ENCODE assay signal across 14 mouse cellular contexts in the genomic region with DNA sequence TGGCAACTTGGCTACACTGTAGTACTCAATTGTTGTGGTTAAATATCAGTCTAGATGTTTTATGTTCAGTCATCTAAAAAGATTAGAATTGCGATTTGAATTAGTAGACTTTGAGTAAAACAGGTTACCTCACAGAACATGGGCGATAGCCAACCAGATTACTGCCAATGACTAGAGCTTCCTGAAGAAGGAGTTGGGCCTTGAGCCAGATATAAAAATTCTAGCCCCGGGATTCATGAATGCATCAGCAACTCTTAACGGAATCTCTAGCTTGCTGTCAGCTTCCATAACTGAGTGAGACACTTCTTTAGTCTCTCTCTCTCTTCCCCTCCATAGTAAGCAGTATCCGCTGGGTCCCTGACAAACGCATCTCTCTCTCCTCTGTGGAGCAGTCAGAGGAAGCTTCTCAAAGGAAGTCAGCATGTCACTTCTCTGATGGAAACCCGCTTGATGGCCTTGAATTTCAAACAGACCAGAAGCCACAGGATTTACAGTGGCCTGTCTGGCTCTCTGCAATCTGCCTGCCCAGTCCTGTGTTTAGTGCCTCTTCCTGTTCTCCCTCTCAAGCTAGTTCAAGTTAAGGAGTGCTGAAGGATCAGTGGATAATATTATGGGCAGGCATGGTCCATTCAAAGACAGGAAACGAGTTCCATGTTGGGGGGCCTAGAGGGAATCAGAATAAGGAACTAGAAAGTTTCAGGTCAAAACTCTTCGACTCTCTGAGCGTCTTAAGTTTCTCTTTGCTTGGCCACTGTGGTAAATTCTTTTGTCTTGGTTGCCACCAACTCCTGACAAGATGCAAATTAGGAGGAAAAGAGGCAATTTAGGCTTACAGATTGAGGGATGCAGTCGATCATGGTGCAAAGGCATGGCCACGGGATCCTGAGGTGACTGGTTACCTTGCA. TPM values are rescaled to one million over a fixed set of nuclear protein-coding genes. Genes with fewer than 3 reads are reported as not detected.
A peak's percentile ranks its signal among the peaks of the same experiment; 100 is the strongest.
DNase-seq lines count a peak whose midpoint lies in the region; ATAC-seq and TF ChIP-seq lines count a peak whose summit lies in the region.
"Had no signal": no experiment of that assay in that cellular context is flagged by ENCODE, and none has a peak within 500 bp of the region (broad histone marks: within the 10 kb centered on the region; RNA-seq: fewer than 3 reads in every experiment).

No protein-coding gene starts in this region.

- H3K4me3 ChIP-seq in forebrain, postnatal 0 days (ENCODE audit: low read depth, low read length): no peak overlapping the region
- H3K4me3 ChIP-seq in forebrain, embryonic 15.5 days: no peak overlapping the region
- peak overlapping the region; percentile 46 for H3K4me3 ChIP-seq in megakaryocyte, embryonic 14.5 days (replicated peaks)
- H3K4me3 ChIP-seq in thymus, adult 2 months (ENCODE audit: control insufficient read depth, insufficient read depth, low read length): no peak overlapping the region
- H3K4me3 ChIP-seq: heart, embryonic 10.5 days; limb, embryonic 13.5 days had no signal

- TF ChIP-seq POLR2A in thymus, adult 2 months (IDR thresholded peaks at IDR 0.05; ENCODE audit: control insufficient read depth, extremely low read depth, insufficient read depth, low read length, poor library complexity): no peak

- peak; percentile 47 for DNase-seq in forebrain, postnatal 0 days
- peak; percentile 37 for DNase-seq in Muller cell, postnatal 12 days (ENCODE audit: inconsistent ontology term)
- DNase-seq in fat pad, adult 2 months (ENCODE audit: extremely low read depth, low read depth, low spot score): peak; percentile 25
- DNase-seq in thymus, adult 2 months: no peak
- DNase-seq: cerebellum, adult 18-20 months; gastrocnemius, postnatal 10 days; kidney, adult 18-20 months; liver, postnatal 0 days; right cerebral cortex, postnatal 25 days had no signal

- peak; percentile 29; the same call in 1 of the 2 replicates for ATAC-seq in forebrain, postnatal 0 days
- ATAC-seq in forebrain, embryonic 15.5 days (replicated peaks): no peak
- no peak for ATAC-seq in megakaryocyte, adult 5-6 weeks (ENCODE audit: poor library complexity, severe bottlenecking)
- ATAC-seq: liver, postnatal 0 days had no signal

- no peaks in the 10 kb centered on the region for H3K27me3 ChIP-seq in forebrain, postnatal 0 days (ENCODE audit: insufficient read depth, low read length)
- H3K27me3 ChIP-seq in forebrain, embryonic 15.5 days: no peaks in the 10 kb centered on the region
- peaks cover 17% of the 10 kb centered on the region for H3K27me3 ChIP-seq in megakaryocyte, embryonic 14.5 days (replicated peaks)
- H3K27me3 ChIP-seq in thymus, adult 2 months (ENCODE audit: control insufficient read depth, insufficient read depth, low read length): no peaks in the 10 kb centered on the region
- H3K27me3 ChIP-seq: limb, embryonic 13.5 days had no signal

- no peak overlapping the region for H3K4me2 ChIP-seq in forebrain, postnatal 0 days (ENCODE audit: low read depth)
- no peak overlapping the region for H3K4me2 ChIP-seq in forebrain, embryonic 15.5 days (replicated peaks)
- H3K4me2 ChIP-seq: limb, embryonic 13.5 days had no signal

- 0 out of 2 replicates have a peak, but pooled peaks cover 4% of the 10 kb centered on the region for H3K4me1 ChIP-seq in forebrain, postnatal 0 days (ENCODE audit: insufficient read depth)
- H3K4me1 ChIP-seq in forebrain, embryonic 15.5 days: peaks cover 13% of the 10 kb centered on the region
- peaks cover 15% of the 10 kb centered on the region for H3K4me1 ChIP-seq in megakaryocyte, embryonic 14.5 days
- H3K4me1 ChIP-seq in thymus, adult 2 months (replicated peaks; ENCODE audit: control insufficient read depth, insufficient read depth, low read length): no peaks in the 10 kb centered on the region
- H3K4me1 ChIP-seq: heart, embryonic 10.5 days; limb, embryonic 13.5 days had no signal

- no peaks in the 10 kb centered on the region for H3K36me3 ChIP-seq in forebrain, postnatal 0 days (ENCODE audit: insufficient read depth)
- H3K36me3 ChIP-seq in forebrain, embryonic 15.5 days: no peaks in the 10 kb centered on the region
- no peaks in the 10 kb centered on the region for H3K36me3 ChIP-seq in megakaryocyte, embryonic 14.5 days (replicated peaks; ENCODE audit: low read length)
- no peaks in the 10 kb centered on the region for H3K36me3 ChIP-seq in thymus, adult 2 months (ENCODE audit: control insufficient read depth, insufficient read depth, low read length)
- H3K36me3 ChIP-seq: heart, embryonic 10.5 days; limb, embryonic 13.5 days had no signal

- WGBS in forebrain, postnatal 0 days: 48% methylated on average over 12 of the region's 12 CpGs
- WGBS in forebrain, embryonic 15.5 days: 59% methylated on average over 12 of the region's 12 CpGs
- whole genome bisulfite sequencing in thymus, adult 2 months: 66% methylated on average over 12 of the region's 12 CpGs

- H3K27ac ChIP-seq in forebrain, postnatal 0 days (ENCODE audit: low read depth, low read length): peak overlapping the region; percentile 45
- H3K27ac ChIP-seq in forebrain, embryonic 15.5 days (replicated peaks): no peak overlapping the region
- H3K27ac ChIP-seq in thymus, adult 2 months (ENCODE audit: control insufficient read depth, insufficient read depth, low read length): no peak overlapping the region
- H3K27ac ChIP-seq: heart, embryonic 10.5 days; limb, embryonic 13.5 days had no signal

- H3K9me3 ChIP-seq in forebrain, postnatal 0 days (ENCODE audit: low read length): no peaks in the 10 kb centered on the region
- H3K9me3 ChIP-seq in forebrain, embryonic 15.5 days: no peaks in the 10 kb centered on the region
- no peaks in the 10 kb centered on the region for H3K9me3 ChIP-seq in megakaryocyte, embryonic 14.5 days
- H3K9me3 ChIP-seq: heart, embryonic 10.5 days; limb, embryonic 13.5 days had no signal

- H3K9ac ChIP-seq in forebrain, postnatal 0 days: no peak overlapping the region
- H3K9ac ChIP-seq in forebrain, embryonic 15.5 days (replicated peaks): no peak overlapping the region
- H3K9ac ChIP-seq: limb, embryonic 13.5 days; liver, postnatal 0 days had no signal

- TF ChIP-seq CTCF in forebrain, postnatal 0 days (IDR thresholded peaks at IDR 0.05; ENCODE audit: low read depth): no peak
- TF ChIP-seq CTCF in thymus, adult 2 months (IDR thresholded peaks at IDR 0.05; ENCODE audit: borderline replicate concordance, control insufficient read depth, extremely low read depth, insufficient read depth, low read length, poor library complexity): no peak

RNA-seq across cellular contexts. Expression of a gene that starts 46.0 kb away (rescaled TPM):
- total RNA-seq in forebrain, postnatal 0 days (2014; rRNA removed): 1.8 and 3.0 TPM in 2 replicates
- polyA plus RNA-seq in forebrain, postnatal 0 days (2015; fragmentation: Nextera tagmentation; extraction: Ambion mirVana): 0.41 and 0.47 TPM in 2 replicates
- polyA plus RNA-seq in forebrain, embryonic 15.5 days (2015; fragmentation: Nextera tagmentation; extraction: Ambion mirVana): 0.36 and 0.45 TPM in 2 replicates
- polyA plus RNA-seq in megakaryocyte, embryonic 14.5 days (2012; ENCODE audit: insufficient read depth, low replicate concordance): not detected in 2 replicates
- 0.21 and 0.69 TPM in 2 replicates for total RNA-seq in megakaryocyte, adult 5-6 weeks (2015)
- total RNA-seq in megakaryocyte, adult 5-6 weeks (2017): 0.04 and 0.08 TPM in 2 replicates
- 4.1 and 5.9 TPM in 2 replicates for polyA plus RNA-seq in thymus, adult 2 months (2012; rRNA removed)
